Mouse (Mus musculus): ENCODE measurements around the gene Setd5.

DNA sequence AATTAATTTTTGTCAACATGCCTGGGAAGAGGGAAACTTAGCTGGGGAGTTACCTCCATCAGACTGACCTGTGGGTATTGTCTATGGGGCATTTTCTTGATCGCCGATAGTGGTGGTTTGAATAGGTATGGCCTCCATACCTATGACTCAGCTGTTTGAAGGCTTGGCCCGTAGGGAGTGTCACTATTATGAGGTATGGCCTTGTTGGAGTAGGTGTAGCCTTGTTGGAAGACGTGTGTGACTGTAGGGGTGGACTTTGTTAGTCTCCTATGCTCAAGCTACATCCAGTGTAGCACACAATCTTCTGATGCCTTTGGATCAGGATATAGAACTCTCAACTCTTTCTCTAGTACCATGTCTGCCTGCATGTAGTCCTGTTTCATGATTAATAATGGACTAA lies 78.9 kb downstream of the Setd5 start:
- no peak for TF ChIP-seq CTCF (IDR thresholded peaks at IDR 0.05; ENCODE audit: borderline replicate concordance, extremely low read depth, insufficient read depth, insufficient read length)
- TF ChIP-seq POLR2A (IDR thresholded peaks at IDR 0.05; ENCODE audit: borderline replicate concordance, extremely low read depth, insufficient read depth, insufficient read length, poor library complexity, severe bottlenecking): no peak

Measured in brain, embryonic 14.5 days (tissue).